Mouse (Mus musculus) lung, embryonic 16.5 days (tissue): Measurements from ENCODE around the gene Magi2. TPM values are rescaled to one million over a fixed set of nuclear protein-coding genes. Genes with fewer than 3 reads are reported as not detected.

Experiments used
- ATAC-seq: fragments of 200-750 bp; cut with Nextera tagmentation; 2 replicates; pipeline ENCODE4 v1.8.0; 2017; ENCODE audit warnings: low read depth, mild to moderate bottlenecking, moderate library complexity
- H3K27ac ChIP-seq: fragments of 300-500 bp; sonication (generic); 2 replicates; pipeline ENCODE4 v1.5.1; 2014; ENCODE audit warnings: mild to moderate bottlenecking, control low read depth, low read length
- H3K27me3 ChIP-seq: fragments of 300-500 bp; sonication (generic); 2 replicates; pipeline ENCODE4 v1.6.1; 2014; ENCODE audit warnings: low read depth, low read length, mixed read lengths; ENCODE audit not compliant: control insufficient read depth, insufficient read depth
- H3K36me3 ChIP-seq: fragments of 300-500 bp; sonication (generic); 2 replicates; pipeline ENCODE4 v1.6.1; 2014; ENCODE audit warnings: low read length; ENCODE audit not compliant: control insufficient read depth, insufficient read depth
- H3K4me1 ChIP-seq: fragments of 300-500 bp; sonication (generic); replicated peaks from 2 replicates; pipeline ENCODE4 v1.6.1; 2014; ENCODE audit warnings: low read length, mixed read lengths; ENCODE audit not compliant: control insufficient read depth, insufficient read depth
- H3K4me2 ChIP-seq: fragments of 300-500 bp; sonication (generic); 2 replicates; pipeline ENCODE4 v1.6.1; 2014; ENCODE audit warnings: low read depth, low read length, control low read depth
- H3K4me3 ChIP-seq: fragments of 300-500 bp; sonication (generic); 2 replicates; pipeline ENCODE4 v1.5.1; 2014; ENCODE audit warnings: mild to moderate bottlenecking, low read length, control low read depth
- H3K9ac ChIP-seq: fragments of 300-500 bp; sonication (generic); 2 replicates; pipeline ENCODE4 v1.6.1; 2014; ENCODE audit warnings: low read length, control low read depth
- H3K9me3 ChIP-seq: fragments of 300-500 bp; sonication (generic); 2 replicates; pipeline ENCODE4 v1.6.1; 2016; ENCODE audit warnings: low read length; ENCODE audit not compliant: control insufficient read depth
- WGBS: fragments of 180-500 bp; shearing (Covaris S2); extraction: QIAGEN DNeasy Blood & Tissue Kit; methylation state at CpG from one replicate; pipeline ENCODE4 v1.1.7; 2014; 5-methylcytosine and 5-hydroxymethylcytosine counted together
- polyA plus RNA-seq: library from polyadenylated mRNA; unstranded; fragments of >200 nt; fragmentation: Nextera tagmentation; extraction: Ambion mirVana; gene quantifications from 2 replicates; pipeline ENCODE4 v1.2.1, GENCODE M21; 2015

Gene Magi2
- polyA plus RNA-seq, 1 experiment from 2014 or later = 2.5 TPM

- no peak for ATAC-seq
- Histone ChIP-seq H3K4me1 (no peaks in the 10 kb centered on the region), H3K9me3 (no peaks in the 10 kb centered on the region), H3K4me3 (no peak overlapping the region), H3K4me2 (no peak overlapping the region), H3K9ac (no peak overlapping the region), H3K27ac (no peak overlapping the region), H3K27me3 (no peaks in the 10 kb centered on the region), H3K36me3 (no peaks in the 10 kb centered on the region)
- WGBS = 87% methylated on average over 1 of the region's 1 CpGs
Observed at GRCm38 (mm10) chr5:19611788-19612187, 385.0 kb downstream of the Magi2 start.

- WGBS = 79% methylated on average over 5 of the region's 5 CpGs
- Histone ChIP-seq H3K4me2 (no peak overlapping the region), H3K27me3 (no peaks in the 10 kb centered on the region)
Observed at GRCm38 (mm10) chr5:19621678-19622077, 394.8 kb downstream of the Magi2 start.

GRCm38 (mm10) chr5:19633976-19634375 lies 407.1 kb downstream of the Magi2 start:
- Histone ChIP-seq H3K27me3 (no peaks in the 10 kb centered on the region), H3K4me2 (no peak overlapping the region), H3K27ac (no peak overlapping the region), H3K4me1 (no peaks in the 10 kb centered on the region), H3K9me3 (no peaks in the 10 kb centered on the region), H3K36me3 (no peaks in the 10 kb centered on the region), H3K9ac (no peak overlapping the region), H3K4me3 (no peak overlapping the region)
- no peak for ATAC-seq
- 87% methylated on average over 1 of the region's 1 CpGs for WGBS

More at GRCm38 (mm10) chr5:19621678-19622077, 394.8 kb downstream of the Magi2 start:
- no peak for ATAC-seq
- Histone ChIP-seq H3K4me3 (no peak overlapping the region), H3K27ac (no peak overlapping the region), H3K36me3 (no peaks in the 10 kb centered on the region), H3K9me3 (no peaks in the 10 kb centered on the region), H3K9ac (no peak overlapping the region), H3K4me1 (no peaks in the 10 kb centered on the region)

- H3K36me3 ChIP-seq = no peaks in the 10 kb centered on the region
- ATAC-seq = no peak
- no peak overlapping the region for H3K27ac ChIP-seq
- 38% methylated on average over 2 of the region's 2 CpGs for WGBS
- H3K9ac ChIP-seq = no peak overlapping the region
- no peaks in the 10 kb centered on the region for H3K27me3 ChIP-seq
- H3K4me3 ChIP-seq = no peak overlapping the region
- H3K4me1 ChIP-seq = no peaks in the 10 kb centered on the region
- H3K4me2 ChIP-seq = no peak overlapping the region
- H3K9me3 ChIP-seq = no peaks in the 10 kb centered on the region
Observed at GRCm38 (mm10) chr5:19637789-19638188, 411.0 kb downstream of the Magi2 start.

GRCm38 (mm10) chr5:19655986-19656385 lies 429.1 kb downstream of the Magi2 start:
- no peaks in the 10 kb centered on the region for H3K36me3 ChIP-seq
- H3K4me2 ChIP-seq = no peak overlapping the region
- no peaks in the 10 kb centered on the region for H3K27me3 ChIP-seq
- H3K9ac ChIP-seq = no peak overlapping the region
- H3K9me3 ChIP-seq = no peaks in the 10 kb centered on the region
- ATAC-seq = no peak
- no peak overlapping the region for H3K4me3 ChIP-seq
- no peak overlapping the region for H3K27ac ChIP-seq
- no peaks in the 10 kb centered on the region for H3K4me1 ChIP-seq
- 67% methylated on average over 1 of the region's 1 CpGs for WGBS

- Histone ChIP-seq H3K4me3 (no peak overlapping the region), H3K4me1 (no peaks in the 10 kb centered on the region), H3K9ac (no peak overlapping the region), H3K9me3 (no peaks in the 10 kb centered on the region), H3K4me2 (no peak overlapping the region), H3K27me3 (no peaks in the 10 kb centered on the region), H3K27ac (no peak overlapping the region), H3K36me3 (no peaks in the 10 kb centered on the region)
- no peak for ATAC-seq
- 71% methylated on average over 5 of the region's 5 CpGs for WGBS
Observed at GRCm38 (mm10) chr5:19666416-19666815, 439.6 kb downstream of the Magi2 start.

- WGBS = 86% methylated on average over 2 of the region's 2 CpGs
Observed at GRCm38 (mm10) chr5:19717296-19717695, 490.5 kb downstream of the Magi2 start.

GRCm38 (mm10) chr5:19726277-19726676 lies 499.4 kb downstream of the Magi2 start:
- Histone ChIP-seq H3K27me3 (no peaks in the 10 kb centered on the region), H3K4me2 (no peak overlapping the region)
- no peak for ATAC-seq

More at GRCm38 (mm10) chr5:19717296-19717695, 490.5 kb downstream of the Magi2 start:
- ATAC-seq = no peak
- Histone ChIP-seq H3K9me3 (no peaks in the 10 kb centered on the region), H3K27ac (no peak overlapping the region), H3K4me1 (no peaks in the 10 kb centered on the region), H3K36me3 (no peaks in the 10 kb centered on the region), H3K9ac (no peak overlapping the region), H3K4me2 (no peak overlapping the region), H3K27me3 (no peaks in the 10 kb centered on the region), H3K4me3 (no peak overlapping the region)

GRCm38 (mm10) chr5:19745376-19745775 lies 518.5 kb downstream of the Magi2 start:
- H3K4me3 ChIP-seq = no peak overlapping the region
- no peaks in the 10 kb centered on the region for H3K9me3 ChIP-seq
- H3K4me2 ChIP-seq = no peak overlapping the region
- no peak for ATAC-seq
- no peak overlapping the region for H3K27ac ChIP-seq
- WGBS = 90% methylated on average over 2 of the region's 2 CpGs
- H3K27me3 ChIP-seq = no peaks in the 10 kb centered on the region
- no peaks in the 10 kb centered on the region for H3K36me3 ChIP-seq
- H3K4me1 ChIP-seq = no peaks in the 10 kb centered on the region
- H3K9ac ChIP-seq = no peak overlapping the region

More at GRCm38 (mm10) chr5:19726277-19726676, 499.4 kb downstream of the Magi2 start:
- H3K9me3 ChIP-seq = no peaks in the 10 kb centered on the region
- H3K4me1 ChIP-seq = no peaks in the 10 kb centered on the region
- H3K4me3 ChIP-seq = no peak overlapping the region
- H3K27ac ChIP-seq = no peak overlapping the region
- no peak overlapping the region for H3K9ac ChIP-seq
- no peaks in the 10 kb centered on the region for H3K36me3 ChIP-seq

- WGBS = 68% methylated on average over 6 of the region's 6 CpGs
- Histone ChIP-seq H3K36me3 (no peaks in the 10 kb centered on the region), H3K4me2 (no peak overlapping the region), H3K4me3 (no peak overlapping the region), H3K9me3 (no peaks in the 10 kb centered on the region), H3K27me3 (no peaks in the 10 kb centered on the region), H3K4me1 (no peaks in the 10 kb centered on the region), H3K9ac (no peak overlapping the region), H3K27ac (no peak overlapping the region)
- ATAC-seq = no peak
Observed at GRCm38 (mm10) chr5:19745916-19746315, 519.1 kb downstream of the Magi2 start.
